Mouse (Mus musculus) central nervous system, embryonic 14 days (tissue): ENCODE measurements around the gene Arhgap28. TPM values are rescaled to one million over a fixed set of nuclear protein-coding genes. Genes with fewer than 3 reads are reported as not detected.

Source experiments
- polyA plus RNA-seq: library from polyadenylated mRNA; depleted of rRNA; stranded (reverse); fragments of >200 nt; gene quantifications from 2 replicates; pipeline ENCODE4 v1.2.3, GENCODE M21; 2012; rRNA removed

The Arhgap28 gene
- 6.5 and 14.8 TPM in 2 replicates for polyA plus RNA-seq

GRCm38 (mm10) chr17:68003741-68004560 lies at the start of gene Arhgap28:
TSS of gene Arhgap28 (minus strand) at chr17:68004120.

